Mouse (Mus musculus) natural killer cell, adult 2 months (primary cell): ENCODE data around the gene Kmt2a.

Experiments
- DNase-seq, 2 experiments: peaks; one replicate each; pipeline ENCODE4 v3.0.0; 2022; ENCODE audit warnings: low spot score in 2 of 2

Kmt2a gene

GRCm38 (mm10) chr9:44881221-44881871, at the start of gene Kmt2a:
TSS of gene Kmt2a (minus strand) at chr9:44881296.
- DNase-seq: peak; percentile 89 to 92

- no peak for DNase-seq
Measured at GRCm38 (mm10) chr9:44921543-44921942, 40.4 kb upstream of the Kmt2a start.

- no peak for DNase-seq
Measured at GRCm38 (mm10) chr9:44921123-44921468, 40.0 kb upstream of the Kmt2a start.

DNA sequence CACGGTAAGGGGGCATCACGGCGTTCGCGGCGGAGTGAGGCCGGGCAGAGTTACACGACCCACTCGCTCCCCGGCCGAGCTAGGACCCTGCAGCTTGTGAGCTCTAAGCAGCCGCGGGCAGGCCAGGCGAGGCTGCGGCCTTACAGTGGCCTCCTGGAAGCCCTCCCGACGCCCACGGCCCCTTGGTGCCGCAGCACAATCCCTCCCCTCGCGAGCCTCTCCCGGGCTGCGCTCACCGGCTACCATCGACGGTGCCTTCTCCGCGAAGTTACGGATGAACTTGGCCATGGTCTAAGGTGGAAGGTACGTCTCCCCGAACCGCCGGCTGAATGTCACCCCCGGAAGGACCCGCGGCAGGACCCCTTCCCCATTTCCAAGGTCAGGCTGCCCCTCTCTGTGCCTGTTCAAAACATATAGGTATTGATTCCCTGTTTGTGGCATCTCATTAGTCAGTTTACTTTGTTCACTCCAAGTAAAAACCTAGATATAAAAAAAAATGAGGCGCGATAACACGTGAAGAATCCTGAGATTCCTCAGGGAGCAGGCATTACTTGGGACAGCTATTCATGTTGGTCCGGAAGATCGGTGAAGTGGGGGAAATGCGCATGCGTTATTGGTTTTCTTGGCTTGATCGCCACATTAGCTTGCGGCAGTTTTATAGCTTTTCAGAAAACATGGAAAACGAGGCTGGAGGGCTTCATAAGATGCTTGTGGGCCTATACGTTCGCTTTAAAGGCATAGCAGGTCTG, 39.5 kb upstream of the Kmt2a start, which contains the start of gene Atp5l:
Gene Atp5l, minus strand, starts transcription at position 369 of the 749 bp plus-strand sequence.
- DNase-seq: peak; percentile 81 to 86

DNA sequence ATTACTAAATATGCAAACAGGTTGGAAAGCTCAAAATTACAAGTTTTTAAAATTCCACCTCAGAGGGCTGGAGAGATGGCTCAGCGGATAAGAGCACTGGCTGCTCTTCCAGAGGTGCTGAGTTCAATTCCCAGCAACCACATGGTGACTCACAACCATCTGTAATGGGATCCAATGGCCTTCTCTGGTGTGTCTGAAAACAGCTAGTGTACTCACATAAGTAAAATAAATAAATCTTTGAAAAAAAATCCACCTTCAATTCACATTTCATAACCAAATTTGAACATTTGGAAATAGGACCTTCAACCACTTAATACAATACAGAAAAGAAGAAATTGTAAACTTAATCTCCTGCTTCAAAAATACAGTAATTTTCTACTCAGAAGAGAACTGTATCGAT, 38.5 kb upstream of the Kmt2a start:
- no peak for DNase-seq

GRCm38 (mm10) chr9:44916196-44916595, 35.1 kb upstream of the Kmt2a start:
- DNase-seq: peak; percentile 34 to 55

- no peak for DNase-seq
Measured at GRCm38 (mm10) chr9:44914706-44915105, 33.6 kb upstream of the Kmt2a start.

GRCm38 (mm10) chr9:44911365-44911764, 30.3 kb upstream of the Kmt2a start:
- DNase-seq: no peak

DNA sequence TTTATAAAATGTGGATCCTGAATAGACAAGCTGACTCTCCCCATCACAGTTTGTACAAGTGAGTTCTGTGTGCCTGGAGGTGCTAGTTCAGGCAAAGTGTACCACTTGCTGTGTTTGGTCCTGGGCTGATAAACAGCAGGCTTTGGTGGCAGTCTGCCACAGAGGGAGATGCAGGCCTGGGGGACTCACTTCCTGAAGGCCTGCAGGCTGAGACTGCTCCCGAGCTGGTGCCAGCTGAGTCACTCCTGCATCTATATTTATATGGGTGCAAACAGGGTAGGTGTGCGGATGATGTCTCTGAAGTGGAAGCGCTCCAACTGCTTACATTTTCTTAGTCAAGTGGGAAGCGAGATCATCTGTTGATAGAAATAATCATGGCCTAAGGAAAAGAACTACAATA, 24.5 kb upstream of the Kmt2a start:
- DNase-seq: no peak

DNA sequence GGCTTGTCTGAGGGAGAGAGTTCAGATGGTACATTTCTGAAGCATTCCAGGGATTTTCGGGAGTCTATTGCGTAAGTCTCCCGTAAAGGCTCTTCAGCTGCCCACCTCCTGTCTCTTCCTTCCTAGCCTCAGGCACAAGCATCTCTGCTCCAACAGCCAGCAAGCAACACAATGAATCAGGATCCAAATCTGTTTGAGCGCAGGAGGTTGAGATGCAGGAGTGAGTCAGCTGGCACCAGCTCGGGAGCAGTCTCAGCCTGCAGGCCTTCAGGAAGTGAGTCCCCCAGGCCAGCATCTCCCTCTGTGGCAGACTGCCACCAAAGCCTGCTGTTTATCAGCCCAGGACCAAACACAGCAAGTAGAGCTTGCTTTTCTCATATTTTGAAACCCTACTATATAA, 23.9 kb upstream of the Kmt2a start:
- no peak for DNase-seq

GRCm38 (mm10) chr9:44903856-44904255, 22.8 kb upstream of the Kmt2a start:
- no peak for DNase-seq

- no peak for DNase-seq
Measured at GRCm38 (mm10) chr9:44900402-44900801, 19.3 kb upstream of the Kmt2a start.

- DNase-seq: no peak
Measured at GRCm38 (mm10) chr9:44899716-44900115, 18.6 kb upstream of the Kmt2a start.

DNA sequence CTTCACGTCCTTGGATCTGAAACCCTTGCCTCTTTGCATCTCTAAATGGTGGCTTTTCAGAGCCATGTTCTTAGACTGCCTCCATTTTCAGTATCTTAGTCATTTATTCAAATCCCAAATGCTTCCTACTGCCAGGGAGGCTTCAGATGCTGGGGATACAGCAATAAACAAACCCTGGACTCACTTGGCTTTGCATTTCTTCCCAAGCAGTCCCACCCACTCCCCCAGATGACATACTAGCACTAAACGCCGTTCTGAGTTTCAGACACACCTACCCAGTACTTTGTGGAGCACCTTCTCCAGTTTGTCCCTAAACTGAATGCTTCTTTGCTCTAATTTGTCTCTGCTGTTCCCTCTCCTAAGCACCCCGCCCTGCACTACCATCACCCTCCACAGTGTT, 15.9 kb upstream of the Kmt2a start:
- no peak for DNase-seq

- no peak for DNase-seq
Measured at GRCm38 (mm10) chr9:44892664-44893063, 11.6 kb upstream of the Kmt2a start.

- DNase-seq: no peak
Measured at GRCm38 (mm10) chr9:44891210-44891609, 10.1 kb upstream of the Kmt2a start.

- no peak for DNase-seq
Measured at GRCm38 (mm10) chr9:44890122-44890521, 9.0 kb upstream of the Kmt2a start.

DNA sequence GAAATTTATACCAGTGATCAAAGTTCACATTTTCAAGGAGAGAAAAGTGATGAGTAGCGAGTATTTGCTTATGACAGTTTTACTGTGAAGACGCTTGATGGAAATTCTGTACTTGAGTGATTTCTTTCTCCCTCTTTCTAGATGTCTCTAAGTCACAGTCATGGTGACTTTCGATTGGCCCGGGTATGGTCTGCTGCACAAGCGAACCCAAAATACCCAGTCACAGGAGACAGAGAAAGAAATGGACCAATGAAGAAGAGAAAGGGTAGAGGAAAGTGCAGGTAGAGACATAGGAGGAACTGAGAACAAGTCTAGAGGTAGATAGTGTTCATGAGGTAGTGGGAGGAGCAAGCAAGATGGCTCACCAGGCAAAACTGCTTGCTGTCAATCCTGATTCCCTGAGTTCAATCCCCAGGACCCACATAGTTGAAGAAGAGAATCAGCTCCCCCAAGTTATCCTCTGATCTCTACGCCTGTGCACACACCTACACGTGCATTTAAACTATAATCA, 7.1 kb upstream of the Kmt2a start:
- DNase-seq: no peak

GRCm38 (mm10) chr9:44882981-44883569, 2.0 kb upstream of the Kmt2a start:
- peak in 1 of 2 experiments; percentile 26 for DNase-seq

DNA sequence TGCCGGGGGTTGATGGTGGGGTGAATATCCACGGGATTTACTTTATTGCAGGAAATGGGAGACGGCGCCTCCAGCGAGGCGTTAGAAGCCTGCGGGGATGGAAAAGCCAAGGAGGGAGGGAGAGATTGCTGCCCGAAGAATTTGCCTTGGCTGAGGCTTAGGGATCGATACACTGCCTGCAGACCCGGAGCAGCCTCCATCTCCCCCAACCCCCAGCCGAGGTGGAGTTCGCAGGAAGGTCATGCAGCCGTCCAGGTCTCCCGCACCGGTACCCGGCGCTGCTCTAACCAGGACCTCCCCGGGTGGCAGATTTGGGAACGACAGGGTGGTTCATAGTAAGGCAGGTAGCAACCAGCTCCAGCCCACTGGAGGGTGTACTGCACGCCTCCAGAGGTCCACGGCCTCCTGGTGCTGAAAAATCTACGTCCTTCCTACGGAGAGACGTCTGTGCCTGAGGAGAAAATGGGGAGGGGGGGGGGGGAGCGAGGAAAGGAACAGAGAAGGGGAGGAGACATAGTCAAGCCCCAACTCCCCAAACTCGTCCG, 1.4 kb upstream of the Kmt2a start:
- DNase-seq: peak; percentile 29 to 65

DNA sequence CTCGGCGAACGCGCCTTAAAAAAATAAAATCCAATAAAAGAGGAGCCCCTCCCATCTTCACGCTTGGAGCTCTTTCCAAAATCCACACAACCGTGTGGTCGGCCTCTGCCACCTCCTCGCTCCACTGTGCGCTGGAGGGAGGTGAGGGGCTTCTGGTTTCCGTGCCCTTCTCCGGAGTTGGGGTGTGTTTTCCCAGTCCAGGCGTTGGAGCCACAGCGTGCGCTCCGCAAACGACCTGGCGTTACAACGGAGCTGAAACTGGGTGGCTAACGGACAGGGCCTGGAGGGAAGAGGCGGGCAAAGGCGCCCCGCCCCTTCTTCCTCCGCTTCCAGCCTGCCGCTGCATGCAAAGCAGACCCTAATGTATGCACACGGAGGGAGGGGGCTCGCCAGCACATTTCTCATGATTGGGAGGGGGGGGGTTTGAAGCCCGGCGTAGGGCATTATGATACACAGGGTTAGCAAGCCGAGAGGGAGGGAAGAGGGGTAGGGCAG, 892 bp upstream of the Kmt2a start:
- peak in 1 of 2 experiments; percentile 37 for DNase-seq
